Mouse (Mus musculus): ENCODE data around the gene Cd48.

The Cd48 gene

DNA sequence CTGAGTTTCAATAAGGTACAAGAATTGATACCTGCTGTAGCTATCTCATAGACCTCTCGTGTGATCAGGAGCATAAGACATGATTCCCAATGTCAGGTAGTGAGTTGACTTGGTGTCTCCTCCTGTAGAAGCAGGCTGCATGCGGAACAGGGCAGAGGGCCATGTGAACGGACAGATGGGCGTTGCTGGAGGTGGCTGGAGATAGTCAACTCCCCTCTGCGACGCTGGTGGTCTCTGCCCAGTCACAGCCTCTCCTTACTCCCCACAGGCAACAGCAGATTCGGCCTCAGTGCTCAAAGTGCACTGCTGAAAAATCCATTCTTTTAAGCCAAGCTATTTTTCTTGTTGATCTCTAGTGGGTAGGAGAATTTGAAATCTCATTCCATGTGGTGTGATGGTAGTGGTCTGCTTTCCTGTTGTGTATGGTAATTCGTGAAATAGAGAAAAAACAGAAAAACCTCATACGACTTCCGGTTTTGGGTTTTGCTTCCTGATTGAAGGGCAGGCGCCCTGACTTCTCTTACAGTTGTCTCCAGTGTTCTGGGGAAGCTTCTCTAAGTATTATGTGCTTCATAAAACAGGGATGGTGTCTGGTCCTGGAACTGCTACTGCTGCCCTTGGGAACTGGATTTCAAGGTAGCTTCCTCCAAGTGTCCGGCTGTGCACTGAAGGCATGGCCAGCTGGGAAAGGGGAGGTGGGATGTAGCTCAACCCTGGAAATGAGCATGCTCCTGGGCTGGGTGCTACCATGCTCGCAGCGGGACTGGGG is at the start of gene Cd48:
Cd48 (plus strand) TSS at position 479 of the 769 bp plus-strand sequence.
- DNase-seq (ENCODE audit: low read depth, low spot score), result peak; percentile 62

DNA sequence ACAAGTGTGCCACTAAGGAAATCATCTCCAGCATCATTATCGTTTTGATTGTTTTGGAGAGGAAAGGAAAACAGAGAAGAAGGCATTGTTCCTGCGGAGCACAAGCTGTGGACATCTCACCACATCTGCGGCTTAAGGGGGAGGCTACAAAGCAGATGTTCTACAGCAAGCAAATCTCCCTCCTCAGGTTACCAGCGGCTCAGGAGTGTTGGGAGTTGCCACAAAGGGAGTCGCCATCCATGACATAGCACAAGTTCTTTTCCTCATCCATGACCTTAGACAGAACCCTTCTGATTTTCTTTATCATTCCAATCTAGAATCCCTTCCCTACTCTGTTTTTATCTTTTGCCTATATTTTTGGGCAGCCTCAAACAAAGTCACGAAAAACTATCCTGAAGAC is 46.1 kb upstream of the Cd48 start:
- DNase-seq (ENCODE audit: low read depth, low spot score), result no peak

DNA sequence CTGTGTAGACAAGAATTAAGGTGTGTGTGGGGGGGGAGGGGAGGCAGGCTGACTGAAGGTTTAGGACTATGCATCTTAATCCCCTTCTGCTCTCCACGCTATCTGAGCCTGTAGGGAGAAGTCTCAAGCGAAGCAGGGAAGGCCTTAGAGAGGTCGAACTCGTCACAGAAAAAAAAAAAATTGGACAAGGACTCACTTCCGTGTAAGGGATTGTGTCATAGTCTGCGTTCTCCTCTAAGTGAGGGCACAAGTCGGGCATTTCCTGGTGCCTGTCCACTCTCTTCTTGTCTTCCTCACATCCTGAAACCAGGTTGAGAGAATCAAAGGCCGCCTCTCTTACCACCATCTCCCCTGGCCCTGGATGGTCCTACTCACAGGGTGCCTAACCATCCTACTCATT is 44.7 kb upstream of the Cd48 start:
- DNase-seq (ENCODE audit: low read depth, low spot score), result no peak

DNA sequence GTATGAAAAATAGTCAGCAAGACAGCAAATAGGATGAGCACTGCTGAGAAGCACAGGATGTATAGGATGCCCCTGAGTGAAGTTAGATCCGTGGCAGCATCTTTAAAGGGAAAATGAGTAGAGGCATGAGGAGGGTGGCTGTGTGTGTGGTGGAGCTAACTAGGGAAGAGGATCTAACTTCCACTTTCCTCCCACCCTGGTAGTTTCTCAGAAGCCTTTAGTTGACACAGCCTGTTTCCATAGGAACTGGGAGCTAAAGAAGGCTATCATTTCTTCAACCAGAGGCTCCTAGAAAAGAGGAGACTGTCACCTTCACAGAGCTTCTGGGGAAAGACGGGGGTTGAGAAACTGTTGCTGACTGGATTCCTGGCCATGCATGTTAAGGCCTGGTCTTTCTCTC is 43.1 kb upstream of the Cd48 start:
- DNase-seq (ENCODE audit: low read depth, low spot score), result no peak

DNA sequence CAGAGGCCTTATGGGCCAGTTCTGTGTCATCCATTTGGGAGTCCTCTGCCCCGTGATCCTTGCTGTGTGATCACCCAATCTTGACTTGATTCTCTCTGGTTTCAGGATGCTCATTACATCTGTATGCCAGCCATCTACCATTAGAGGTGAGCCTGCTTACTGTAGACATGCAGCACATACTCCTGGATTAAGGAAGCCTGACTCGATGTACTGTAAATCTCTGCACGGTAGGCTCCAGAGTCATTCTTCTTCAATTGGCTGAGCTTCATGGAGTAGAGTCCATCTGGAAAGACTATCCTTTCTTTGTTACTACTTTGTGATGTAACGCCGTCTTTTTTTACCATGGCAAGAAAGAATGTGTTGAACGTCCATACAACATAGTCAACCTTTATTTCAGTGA is 41.0 kb upstream of the Cd48 start:
- DNase-seq (ENCODE audit: low read depth, low spot score), result no peak

DNA sequence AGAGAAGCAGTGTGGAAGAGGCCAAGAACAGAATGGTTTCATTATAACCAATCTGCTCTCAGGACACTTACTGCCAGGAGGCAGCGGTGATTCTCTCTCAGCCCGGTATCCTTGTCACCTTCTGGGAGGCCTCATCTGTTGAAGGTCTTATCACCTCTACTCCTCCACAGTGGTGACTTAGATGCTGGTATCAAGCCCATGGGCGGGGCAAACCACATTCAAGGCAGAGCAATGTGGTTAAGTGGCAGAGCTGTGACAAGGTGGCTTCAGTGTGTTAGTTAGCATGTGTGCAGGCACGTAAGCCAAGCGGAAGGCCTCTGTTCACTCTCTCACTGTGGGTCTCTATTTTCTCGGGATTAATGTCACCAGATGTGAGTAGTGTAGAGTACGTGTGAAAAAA is 38.2 kb upstream of the Cd48 start:
- DNase-seq (ENCODE audit: low read depth, low spot score), result peak; percentile 78

DNA sequence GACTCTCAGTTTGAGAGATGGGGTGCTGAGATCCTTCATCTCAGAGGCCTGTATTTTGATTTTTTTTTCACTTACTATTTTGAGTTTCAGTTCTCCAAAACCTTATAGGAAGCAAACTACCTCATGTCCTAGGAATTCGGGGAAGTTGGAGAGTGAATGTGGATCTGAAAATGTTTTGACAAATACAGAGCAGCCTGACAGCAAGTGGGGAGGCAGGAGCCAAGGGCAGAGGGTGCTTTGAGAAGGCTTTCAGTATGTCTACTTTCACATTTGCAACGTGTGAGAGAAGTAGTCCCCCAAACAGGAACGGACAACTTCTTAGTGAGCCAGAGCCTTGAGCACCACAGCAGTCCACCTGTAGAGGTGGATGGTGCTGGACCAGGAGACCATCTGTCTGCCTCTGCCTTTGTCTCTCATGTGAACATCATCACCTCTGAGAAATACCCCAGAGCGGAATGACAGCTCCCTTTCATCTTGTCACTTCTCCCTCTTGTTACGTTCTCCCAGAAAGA is 35.3 kb upstream of the Cd48 start:
- DNase-seq (ENCODE audit: low read depth, low spot score), result no peak

DNA sequence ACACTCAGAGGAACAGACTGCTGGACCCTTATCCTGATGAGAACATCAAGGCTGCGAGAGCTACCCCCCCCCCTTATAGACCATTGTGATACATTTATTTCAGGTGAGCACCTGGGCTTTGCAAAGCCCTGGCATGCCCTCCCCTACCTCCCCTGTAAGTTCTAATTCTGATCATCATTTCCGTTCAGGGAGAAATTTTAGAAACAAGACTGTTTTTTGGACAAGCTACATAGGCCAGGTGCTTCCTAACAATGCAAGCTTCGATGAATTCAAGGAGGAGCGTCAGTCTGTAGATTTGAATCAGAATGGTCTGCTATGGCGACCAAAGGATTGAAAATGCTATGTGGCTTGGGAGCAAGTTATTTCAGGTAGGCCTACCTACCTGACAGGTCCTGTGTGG is 34.1 kb upstream of the Cd48 start:
- DNase-seq (ENCODE audit: low read depth, low spot score), result no peak

DNA sequence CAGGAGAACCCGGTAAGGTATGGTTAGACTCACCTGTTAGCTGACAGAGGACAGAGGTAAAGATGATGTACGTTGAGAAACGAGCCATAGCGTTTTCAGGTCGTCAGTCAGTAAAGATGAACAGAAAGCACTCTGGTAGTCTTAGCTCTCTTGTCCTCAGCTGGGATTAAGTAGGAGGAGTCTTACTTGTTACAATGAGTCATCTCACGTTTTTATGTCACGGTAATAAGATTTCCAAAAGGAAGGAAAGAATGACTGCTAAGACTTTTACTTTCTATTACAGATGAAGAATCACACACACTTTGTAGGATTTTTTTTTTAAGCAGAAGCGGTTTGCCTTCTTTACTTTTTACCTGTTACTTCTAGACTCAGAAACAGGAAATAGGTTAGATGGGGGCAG is 33.0 kb upstream of the Cd48 start:
- peak; percentile 57 for DNase-seq (ENCODE audit: low read depth, low spot score)

DNA sequence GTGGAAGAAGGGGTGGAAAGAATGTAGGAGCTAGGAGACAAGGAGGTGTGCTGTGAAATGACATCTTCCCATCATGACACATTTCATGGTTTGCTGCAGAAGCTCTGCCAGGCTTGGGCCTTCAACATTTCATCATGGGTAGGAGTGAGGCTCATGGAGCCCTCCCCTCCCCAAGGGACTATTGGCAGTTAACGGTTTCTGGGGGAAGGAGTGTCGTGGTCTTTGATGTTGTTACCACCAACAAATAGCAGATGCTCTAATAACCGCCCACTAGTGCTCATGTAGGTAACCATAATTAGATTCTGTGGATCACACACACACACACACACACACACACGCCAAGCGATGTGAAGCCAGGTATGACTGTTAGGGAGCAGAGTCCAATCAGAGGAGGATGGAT is 29.1 kb upstream of the Cd48 start, which contains the start of gene Slamf7:
Slamf7 (minus strand) TSS at position 302 of the 400 bp plus-strand sequence.
- no peak for DNase-seq (ENCODE audit: low read depth, low spot score)

DNA sequence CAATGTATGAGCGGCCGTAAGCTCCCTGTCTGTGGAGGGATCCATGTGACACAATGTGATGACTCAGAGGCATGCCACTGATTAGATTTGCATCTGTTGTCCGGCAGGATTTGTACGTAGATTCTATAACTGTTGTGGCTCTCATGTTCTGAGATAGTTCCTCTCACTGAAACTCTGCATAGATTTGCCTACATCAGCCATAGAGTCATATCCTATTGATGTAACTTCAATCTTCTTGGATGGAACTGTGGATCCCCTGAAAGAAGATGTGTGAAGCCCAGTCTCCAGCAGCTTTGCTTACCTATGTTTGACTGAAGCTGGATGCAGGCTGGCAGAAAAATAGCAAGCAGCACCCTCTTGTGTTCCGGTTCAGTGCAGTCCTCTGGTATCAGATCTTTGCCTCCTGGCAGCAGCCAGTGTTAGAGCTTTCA is 23.2 kb upstream of the Cd48 start:
- peak; percentile 39 for DNase-seq (ENCODE audit: low read depth, low spot score)

DNA sequence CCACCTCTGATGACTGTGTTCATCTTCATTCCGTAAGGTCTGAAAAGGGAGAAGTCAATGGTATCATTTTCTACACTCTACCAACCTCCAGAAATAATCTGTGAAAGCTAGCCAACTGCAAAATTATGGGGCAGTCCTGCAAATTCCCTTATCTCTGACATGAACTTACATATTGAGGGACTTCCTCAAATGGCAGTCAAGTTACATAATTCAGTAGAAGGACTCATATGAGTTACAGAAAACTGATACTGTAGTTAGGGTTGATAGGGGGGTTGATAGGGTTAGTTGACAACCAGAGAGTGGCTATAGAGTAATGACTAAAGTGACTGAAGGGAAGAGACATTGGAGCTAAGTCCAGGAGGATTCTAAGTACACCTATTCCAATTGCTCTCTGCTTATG is 21.4 kb upstream of the Cd48 start:
- DNase-seq (ENCODE audit: low read depth, low spot score), result no peak

DNA sequence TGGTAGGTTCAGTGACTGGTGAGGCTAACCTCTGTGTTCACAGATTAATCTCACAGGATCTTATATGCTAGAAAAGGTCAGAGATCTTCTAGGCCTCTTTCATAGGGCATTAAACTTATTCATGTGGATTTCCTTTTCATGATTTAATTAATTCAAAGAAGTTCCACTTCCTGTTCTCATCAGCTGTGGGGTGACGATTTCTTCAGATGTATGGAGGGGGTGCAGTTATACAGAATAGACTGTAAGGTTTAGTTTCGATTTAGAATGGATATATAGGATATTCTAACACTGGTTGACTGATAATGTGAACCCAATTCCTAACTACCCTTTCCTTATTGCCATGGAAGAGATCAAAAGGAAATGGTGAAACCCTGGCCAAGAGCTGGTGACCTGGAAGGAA is 20.3 kb upstream of the Cd48 start:
- peak; percentile 59 for DNase-seq (ENCODE audit: low read depth, low spot score)

DNA sequence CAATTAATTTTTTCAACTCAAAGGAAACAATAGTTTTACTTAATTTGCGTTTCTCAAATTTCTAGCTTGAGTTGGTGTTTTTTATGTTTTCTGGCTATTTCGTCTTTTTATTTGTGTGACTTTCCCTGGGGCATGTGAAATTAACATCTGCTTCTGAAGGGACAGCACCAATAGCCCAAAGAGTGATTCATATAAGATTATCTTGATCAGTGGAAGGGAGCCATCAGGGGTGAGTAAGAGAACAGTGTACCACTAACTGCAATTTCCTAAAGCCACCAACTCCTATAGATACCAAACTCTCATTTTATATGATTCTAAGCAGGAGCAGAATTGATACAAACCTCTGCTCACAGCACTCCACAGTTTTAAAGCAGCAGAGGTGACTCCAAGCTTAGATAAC is 18.1 kb upstream of the Cd48 start:
- no peak for DNase-seq (ENCODE audit: low read depth, low spot score)

DNA sequence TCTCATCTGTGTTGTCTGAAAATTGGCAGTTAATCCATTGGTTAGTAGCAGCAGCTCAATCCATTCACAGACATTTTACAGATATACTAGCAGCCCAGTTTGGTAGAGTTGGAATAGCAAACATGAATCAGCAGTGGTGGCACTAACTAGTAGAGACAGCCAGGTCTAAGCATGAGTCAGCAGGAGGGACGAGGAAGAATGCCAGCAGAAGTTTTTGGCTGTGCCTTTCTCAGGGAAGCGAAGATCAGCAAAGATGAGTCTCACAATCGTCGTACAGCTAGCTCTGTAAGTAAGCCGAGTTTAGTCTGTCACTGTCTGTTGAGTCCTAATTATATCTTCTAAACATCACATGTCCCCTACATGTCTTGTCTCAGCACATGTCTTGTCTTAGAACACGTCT is 15.5 kb upstream of the Cd48 start:
- no peak for DNase-seq (ENCODE audit: low read depth, low spot score)

DNA sequence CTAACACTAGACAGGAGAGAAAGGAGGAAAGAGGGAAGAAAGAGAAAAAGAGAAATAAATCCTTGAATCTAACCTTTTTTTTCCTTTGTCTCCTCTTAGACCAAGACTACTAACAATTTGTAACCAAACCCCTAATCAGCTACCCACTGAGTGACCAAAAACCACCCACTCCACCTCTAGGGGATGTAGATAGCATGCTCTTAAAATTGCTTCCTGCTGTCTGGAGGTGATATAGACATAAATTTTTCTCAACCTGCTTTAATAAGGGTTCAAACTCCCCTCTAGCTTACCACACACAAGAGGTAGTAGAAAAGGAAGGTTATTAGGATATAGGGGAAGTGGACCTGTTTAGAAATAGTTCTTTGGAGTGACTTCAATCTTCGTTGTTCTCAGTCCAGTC is 14.6 kb upstream of the Cd48 start:
- DNase-seq (ENCODE audit: low read depth, low spot score), result no peak

DNA sequence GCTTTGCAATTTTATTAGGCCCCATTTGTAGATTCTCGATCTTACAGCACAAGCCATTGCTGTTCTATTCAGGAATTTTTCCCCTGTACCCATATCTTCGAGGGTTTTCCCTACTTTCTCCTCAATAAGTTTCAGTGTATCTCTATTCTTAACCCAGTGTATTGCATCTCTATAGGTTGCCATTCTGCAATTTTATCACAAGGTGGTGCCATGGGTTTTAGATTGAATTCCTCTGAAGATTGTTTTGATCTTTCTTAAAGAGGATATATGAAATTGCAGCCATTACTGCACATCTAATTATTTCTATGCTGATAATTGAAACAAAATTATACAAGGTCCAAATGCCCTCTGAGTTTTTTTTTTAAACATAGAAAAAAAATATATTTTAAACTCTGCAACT is 9.4 kb upstream of the Cd48 start:
- DNase-seq (ENCODE audit: low read depth, low spot score), result peak; percentile 63

DNA sequence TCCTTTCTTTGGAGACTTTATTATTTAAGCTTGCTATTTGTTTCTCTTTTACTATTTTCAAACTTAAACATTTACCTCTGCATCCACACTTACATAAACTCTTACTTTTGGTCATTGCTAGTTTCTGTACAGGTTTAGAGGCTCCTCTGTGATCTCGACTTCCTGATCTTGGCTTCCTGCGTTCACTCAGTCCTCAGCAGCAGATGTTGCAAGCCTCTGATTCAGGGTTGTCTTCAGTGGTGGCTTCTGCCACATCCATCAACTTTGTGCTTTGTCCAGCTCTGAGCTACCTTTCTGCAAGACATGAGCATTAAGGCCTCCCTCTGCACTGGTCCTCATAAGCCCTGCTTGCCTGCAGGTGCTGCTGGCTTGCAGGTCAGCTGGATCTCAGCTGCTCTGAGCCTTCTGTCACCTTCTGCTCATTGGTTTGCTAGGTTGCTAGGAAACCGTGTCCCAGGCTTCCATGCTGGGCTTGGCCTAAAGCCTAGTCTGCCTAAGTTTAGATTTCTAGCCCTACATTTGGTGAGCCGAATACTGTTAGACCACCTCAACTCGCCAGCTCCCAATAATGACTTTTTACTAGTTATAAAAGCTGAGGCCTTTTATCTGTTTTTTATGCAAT is 8.8 kb upstream of the Cd48 start:
- peak; percentile 52 for DNase-seq (ENCODE audit: low read depth, low spot score)

DNA sequence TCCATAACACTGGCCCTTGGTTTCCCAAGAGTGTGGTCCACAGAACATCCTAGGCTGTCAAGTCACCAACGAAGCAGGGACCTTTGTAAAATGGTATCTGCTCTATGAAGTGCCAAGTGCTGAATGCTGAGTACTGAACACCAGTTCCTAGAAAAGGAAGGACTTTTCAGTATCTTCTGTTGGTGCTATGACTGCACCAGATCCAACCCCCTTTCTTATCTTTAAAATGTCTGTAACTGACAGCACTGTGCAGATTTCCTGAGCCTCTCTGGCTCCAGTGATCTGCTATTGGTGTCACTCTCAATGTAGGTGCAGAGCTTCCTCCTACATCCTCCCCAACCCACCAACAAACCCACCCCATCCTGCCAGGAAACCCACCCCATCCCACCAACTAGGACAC is 7.3 kb upstream of the Cd48 start:
- DNase-seq (ENCODE audit: low read depth, low spot score), result peak; percentile 44

DNA sequence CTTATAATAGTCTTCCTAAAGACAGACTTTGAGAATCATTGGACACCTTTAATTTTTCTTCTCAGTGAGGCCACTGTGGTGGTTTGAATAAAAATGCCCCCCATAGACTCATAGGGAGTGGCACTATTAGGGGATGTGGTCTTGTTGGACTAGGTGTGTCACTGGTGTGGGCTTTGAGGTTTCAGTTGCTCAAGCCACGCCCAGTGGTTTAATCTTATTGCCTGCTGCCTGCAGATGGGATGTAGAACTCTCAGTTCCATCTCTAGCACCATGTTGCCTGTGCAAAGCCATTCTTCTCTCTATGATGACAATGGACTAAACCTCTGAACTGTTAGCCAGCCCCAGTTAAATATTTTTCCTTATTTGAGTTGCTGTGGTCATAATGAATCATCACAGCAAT is 4.1 kb upstream of the Cd48 start:
- peak; percentile 25 for DNase-seq (ENCODE audit: low read depth, low spot score)

DNA sequence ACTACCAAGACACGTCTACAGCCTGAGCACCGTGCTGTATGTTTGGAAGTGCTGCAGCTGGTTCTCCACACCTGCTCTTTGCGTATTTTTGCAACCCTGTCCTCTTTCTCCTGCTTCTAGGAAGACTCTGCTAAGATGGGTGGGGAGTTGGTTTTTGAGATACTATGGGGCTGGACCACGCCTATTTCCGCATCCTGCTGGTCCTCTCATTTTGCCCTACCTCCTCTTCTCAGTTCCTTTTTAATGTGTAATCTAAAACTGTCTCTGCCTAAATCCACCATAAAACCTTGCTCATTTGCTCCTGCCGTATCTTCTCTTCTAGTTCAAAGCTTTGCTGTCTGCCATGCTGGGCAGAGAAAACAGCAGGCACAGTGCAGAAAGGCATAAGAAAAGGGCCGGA is 800 bp upstream of the Cd48 start:
- peak; percentile 69 for DNase-seq (ENCODE audit: low read depth, low spot score)

DNA sequence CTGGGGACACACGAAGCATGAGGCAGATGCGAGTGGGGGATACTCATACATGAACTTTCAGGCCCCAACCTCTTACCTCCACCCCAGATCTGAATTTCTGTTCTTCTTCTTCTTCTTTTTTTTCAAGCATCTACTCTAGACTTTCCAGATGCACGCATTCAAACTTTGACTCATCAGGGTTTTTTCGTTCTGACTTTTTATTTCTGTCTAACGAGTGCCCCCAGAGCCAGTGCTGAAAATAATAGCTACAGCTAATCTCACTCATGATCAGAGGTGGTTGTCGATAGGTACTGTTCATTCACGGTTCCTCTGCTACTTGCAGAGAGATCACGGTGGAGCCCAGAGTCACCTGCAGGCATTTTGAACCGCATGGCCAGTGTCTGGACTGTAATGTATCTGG is 3.1 kb downstream of the Cd48 start:
- peak; percentile 67 for DNase-seq (ENCODE audit: low read depth, low spot score)

DNA sequence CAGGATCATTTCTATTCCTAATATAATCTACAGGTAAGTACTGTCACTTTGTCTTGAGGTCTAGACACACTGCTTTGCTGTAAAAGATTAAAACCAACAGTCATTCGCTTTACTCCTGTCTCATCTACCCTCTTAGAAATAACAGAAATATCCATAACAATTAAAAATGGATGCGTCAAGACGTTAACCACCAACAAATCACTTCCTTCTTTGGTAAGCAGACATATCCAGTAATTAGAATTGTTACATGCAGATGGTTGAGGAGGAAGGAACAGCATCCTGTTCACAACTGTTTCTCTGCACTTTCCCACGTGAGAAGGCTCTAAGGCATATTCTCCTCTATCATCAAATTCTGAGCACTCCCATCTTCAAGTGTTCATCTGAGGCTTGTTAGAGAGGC is 5.5 kb downstream of the Cd48 start:
- peak; percentile 43 for DNase-seq (ENCODE audit: low read depth, low spot score)
